Mouse (Mus musculus) left cerebral cortex, adult 18-20 months (tissue): ENCODE data around the gene Rplp1. TPM values are rescaled to one million over a fixed set of nuclear protein-coding genes. Genes with fewer than 3 reads are reported as not detected.

Experiments used
- DNase-seq, 2 experiments: peaks; one replicate each; pipeline ENCODE4 v3.0.0; 2021 to 2022; ENCODE audit warnings: low spot score in 2 of 2, mixed read lengths in 1 of 2
- total RNA-seq, 2 experiments: library from RNA; stranded (reverse); gene quantifications; 2 replicates each; pipeline ENCODE4 v1.2.3; 2021

Gene Rplp1
- total RNA-seq, 2 experiments from 2014 or later, result 1,463 to 1,514 TPM

DNA sequence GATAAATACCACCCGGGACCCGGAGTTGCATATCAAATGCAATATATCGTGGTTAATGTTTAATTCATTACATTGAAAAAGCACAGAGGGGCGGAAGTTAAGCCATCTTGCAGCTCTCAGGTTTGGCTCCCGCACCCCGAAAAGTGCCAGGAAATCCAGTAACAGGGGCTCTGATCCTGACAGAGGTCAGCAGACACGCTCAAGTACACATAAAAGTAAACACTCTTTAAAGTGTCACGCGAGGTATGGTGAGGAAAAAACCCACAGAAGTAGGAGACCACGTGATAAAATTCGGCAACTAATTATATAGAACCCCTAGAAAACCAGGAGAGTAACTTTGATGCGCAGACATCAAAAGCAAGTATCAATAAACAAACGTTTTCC, 567 bp upstream of the Rplp1 start:
- DNase-seq, result no peak

DNA sequence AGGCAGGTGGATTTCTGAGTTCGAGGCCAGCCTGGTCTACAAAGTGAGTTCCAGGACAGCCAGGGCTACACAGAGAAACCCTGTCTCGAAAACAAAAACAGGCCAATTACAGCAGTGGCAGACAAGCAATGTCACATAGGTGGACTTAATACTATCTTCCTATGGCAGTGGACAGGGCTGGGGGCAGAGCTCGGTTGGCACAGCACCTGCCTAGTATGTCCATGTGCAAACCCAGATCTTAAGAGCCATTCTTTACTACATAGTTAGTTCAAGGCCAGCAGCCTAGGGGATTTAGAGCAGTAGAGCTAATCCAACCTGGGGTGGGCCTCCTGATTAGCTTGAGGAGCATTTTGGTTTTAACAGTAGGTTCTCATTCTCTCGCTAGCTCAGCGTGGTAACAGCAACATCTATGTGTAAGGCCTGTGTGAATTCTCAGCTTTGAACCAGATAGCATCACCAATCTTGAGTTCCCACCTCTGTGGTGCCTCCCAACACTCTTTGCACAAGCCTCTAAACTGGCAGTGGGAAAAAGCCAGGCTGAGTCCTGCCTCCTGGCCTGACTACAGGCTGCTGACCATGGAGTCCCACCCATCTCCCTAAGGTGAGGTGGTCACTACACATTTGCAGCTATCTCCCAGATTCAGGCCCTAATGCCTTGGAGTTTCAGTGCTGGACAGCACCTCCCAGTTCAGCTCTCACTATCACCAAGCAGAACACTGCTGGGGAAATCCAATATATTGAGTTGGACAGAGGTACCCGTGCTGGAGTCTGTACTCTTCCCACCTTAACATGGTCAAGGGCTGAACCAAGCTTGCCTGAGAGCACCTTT, 2.8 kb downstream of the Rplp1 start:
- no peak for DNase-seq

DNA sequence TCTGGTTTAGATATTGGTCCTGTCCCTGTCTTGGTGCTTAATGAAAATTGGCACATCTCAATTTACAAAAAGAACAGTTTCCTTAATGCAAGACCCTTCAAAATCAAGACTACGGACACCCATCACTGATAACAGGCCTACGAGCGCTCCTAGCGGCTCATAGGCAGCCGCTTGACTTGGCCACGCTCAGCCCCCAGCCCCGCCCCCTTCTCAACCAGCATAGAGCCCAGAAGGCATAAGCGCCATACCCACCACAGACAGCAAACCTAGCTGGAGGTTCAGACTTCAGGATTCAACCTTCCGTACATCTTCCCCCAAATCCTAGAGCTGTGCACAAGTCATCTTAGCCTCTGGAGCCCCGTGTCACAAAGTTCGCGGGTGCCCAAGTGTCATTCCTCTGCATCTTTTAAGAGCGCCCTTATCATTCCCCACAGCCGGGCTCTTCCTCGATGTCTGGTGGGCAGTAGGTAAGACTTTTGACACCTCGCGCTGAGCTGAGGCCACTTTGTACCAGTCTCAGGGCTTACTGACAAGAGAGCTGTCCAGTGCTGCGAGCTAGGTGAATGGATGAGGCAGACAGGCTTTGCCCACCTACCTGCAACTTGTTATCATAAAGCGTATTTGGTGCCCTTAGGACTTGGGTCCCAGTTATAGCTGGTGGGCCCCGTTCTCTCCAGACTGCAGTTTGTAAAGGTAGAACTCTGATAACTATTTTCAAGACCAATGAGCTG, 3.7 kb downstream of the Rplp1 start:
- no peak for DNase-seq

DNA sequence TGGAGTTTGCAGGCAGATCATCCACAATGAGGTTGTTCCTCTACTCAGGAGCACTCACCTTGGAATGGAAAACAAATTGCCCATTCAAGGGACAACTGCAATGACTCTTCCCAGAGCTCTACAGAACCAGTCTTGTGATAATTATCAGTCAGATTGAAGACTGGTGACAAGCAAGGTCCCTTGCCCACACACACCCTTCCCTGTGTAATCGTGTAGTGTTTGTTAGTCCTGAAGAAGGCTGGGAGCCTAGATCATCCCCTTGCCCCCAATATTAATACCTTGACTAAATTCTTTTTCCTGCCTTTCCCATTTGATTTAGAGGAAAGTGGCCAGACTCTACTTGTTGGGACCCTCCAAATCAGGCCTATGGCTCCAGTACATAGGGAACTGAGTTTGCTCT, 4.7 kb downstream of the Rplp1 start:
- DNase-seq, result no peak

DNA sequence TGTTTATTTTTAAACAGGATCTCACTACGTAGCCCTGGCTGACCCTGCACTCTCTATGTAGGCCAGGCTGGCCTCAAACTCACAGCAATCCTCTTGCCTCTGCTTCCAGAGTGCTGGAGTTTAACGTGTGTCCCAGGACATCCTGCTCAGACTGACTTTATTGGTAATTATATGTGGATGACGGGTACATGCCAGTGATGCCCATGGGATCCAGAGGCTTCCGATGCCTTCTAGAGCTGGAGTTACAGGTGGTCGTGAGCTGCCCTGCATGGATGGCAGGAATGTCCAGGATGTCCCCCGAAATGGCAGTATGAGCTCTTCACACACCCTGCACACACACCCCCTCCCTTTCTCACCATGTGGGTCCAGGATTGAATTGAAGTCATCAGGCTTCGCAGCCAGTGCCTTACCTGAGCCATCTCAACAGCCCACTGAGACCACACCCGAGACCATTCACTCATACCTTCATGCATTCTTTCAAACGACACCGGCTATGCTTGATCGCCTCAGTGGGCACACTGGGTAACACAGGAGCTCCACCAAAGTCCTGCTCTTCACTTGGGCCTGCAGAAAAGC, 5.4 kb downstream of the Rplp1 start:
- no peak for DNase-seq

DNA sequence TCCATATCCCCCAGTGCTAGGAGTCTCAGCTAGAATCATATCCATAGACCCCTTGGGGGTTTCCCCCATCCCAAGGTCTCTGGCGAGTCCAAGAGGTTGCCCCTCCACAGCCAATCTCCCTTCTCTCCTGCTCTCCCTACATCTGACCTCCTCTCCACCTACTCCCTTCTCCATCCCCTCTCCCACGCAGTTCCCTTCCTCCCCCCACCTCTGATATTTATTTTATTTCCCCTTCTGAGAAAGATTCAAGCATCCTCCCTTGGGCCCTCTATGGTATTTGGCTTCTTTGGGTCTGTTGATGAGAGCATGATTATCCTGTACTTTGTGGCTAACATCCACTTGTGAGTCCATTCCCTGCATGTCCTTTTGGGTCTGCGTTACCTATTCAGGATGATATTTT, 6.0 kb downstream of the Rplp1 start:
- no peak for DNase-seq

DNA sequence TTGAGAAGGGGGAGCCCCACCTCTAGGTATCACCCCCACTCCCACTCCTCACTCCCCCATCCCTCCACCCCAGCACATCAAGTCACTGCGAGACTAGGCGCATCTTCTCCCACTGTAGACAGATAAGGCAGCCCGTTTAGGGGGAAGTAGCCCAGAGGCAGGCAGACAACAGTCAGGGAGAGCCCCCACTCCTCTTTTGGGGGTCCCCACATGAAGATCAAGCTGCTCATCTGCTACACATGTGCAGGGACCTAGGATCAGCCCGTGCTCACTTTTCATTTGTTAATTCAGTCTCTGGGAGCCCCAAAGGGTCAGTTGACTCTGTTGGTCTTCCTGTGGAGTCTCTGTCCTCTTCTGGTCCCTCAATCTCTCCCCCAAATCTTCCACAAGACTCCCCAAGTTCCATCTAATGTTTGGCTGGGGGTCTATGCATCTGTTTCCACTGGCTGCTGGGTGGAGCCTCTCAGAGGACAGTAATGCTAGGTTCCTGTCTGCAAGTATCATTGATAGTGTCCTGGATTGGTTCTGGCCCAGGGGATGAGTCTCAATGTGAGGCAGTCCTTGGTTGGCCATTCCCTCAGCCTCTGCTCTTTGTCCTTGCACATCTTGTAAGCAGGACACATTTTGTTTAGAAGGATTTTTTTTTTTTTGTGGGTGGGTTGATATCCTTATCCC, 6.6 kb downstream of the Rplp1 start:
- DNase-seq, result no peak

DNA sequence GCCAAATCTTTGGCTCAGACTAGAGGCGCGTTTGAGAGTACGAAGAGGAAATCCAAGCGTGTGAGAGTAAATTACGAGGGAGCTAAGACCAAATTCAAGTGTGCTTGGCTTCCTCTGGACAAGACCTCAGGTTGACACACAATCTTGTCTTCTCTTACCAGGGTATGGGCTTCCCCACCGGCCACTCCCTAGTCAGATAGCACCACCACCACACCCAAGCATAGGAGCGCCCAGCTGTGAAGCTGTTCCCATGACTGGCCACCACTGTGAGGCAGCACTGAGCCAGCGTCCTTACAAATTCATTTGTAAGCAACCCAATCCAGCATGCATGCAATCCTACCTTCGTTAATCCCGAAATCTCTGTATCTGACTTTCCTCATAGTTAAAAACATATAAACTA, 7.4 kb downstream of the Rplp1 start:
- DNase-seq, result peak in 1 of 2 experiments; percentile 32

DNA sequence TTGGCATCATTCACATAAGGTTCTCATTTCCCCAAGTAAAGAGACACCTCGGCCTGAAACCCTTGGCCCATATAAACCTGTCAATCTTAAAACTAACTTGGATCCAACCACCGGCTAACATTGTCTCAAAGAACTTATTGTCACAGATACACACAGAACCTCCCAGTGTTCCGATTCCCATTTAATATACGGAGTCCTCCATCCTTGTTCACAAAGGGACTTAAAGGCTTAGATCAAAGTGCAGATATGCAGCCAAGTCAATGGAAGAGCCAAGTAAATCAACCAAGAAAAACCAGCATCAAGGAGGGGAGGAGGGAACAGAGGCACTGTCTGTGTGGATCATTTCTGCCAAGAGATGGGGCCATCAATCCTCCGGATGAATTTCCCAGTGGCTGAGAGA, 8.8 kb downstream of the Rplp1 start:
- DNase-seq, result no peak

DNA sequence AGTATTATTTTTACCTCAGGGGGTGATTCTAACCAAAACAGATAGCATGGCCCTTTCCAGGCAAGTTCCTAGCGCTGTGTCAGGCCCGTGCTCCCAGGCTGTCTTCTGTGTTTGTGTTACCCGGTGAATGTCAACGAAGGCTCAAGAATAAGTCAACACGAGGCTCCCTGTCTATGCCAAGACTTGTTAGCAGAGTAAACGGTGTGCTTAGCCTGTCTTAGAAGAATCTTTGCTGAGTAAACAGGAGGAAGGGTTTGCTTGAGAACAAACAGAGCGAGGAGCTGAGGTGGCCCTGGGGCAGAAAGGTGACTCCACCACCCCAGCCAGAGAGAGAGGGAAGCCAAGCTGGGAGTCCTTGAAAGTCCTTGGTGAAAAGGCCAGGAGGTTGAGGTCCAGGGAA, 10.1 kb downstream of the Rplp1 start:
- DNase-seq, result no peak

DNA sequence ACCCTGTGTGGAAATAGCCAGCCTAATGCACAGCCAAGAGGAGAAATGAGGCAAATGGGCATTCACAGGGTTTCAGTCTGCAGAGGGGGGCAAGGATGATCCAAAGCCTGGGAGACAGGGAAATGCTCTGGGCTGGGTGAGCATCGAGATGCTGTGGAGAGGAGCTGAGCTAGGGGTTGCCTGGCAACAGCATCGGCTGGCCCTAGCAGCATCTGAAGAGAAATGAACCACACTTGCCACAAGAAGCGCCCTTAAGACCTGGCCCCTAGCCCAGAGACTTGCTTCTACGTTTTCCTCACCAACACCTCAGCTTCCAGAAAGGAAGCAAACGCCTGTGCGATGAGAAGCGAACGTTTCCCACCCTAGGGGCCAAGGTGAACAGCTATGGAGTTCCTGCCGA, 11.9 kb downstream of the Rplp1 start:
- DNase-seq, result no peak

DNA sequence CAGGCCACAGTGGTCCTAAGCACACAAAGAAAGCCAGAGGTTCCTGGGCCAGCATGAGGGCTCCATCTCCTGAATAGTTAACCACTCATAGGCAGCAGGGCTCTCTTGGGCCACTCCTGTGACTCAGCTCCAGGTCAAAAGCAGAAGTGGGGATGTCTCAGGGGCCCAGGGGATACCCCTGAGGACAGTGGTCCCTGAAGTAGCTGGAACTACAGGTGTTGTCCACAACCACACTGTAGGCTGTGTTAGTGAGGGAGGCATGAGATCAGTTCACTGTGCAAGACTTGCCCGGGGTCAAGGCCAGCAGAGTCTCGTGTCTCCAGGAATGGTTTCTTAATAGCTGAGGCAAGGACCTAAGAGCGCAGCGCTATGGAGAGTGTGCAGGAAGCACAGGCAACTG, 12.8 kb downstream of the Rplp1 start:
- no peak for DNase-seq

DNA sequence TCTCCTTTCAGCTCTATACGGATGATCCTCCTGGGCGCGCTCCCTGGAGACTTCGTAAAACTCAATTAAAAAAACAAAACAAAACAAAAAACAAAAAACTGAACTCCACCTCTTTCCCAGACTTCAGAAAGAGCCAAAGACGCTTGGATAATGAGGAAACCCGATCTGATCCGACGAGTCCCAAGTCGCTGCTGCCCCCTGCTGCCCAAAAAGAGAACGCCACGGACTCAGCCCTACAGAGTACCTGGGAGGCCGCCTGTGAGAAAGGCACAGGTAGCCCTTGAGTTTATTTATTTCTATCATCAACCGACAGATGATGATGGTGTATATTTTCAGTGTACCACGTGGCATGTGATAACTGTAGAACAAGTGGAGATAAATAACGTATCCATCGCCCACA, 14.5 kb downstream of the Rplp1 start:
- peak; percentile 89 to 92 for DNase-seq

DNA sequence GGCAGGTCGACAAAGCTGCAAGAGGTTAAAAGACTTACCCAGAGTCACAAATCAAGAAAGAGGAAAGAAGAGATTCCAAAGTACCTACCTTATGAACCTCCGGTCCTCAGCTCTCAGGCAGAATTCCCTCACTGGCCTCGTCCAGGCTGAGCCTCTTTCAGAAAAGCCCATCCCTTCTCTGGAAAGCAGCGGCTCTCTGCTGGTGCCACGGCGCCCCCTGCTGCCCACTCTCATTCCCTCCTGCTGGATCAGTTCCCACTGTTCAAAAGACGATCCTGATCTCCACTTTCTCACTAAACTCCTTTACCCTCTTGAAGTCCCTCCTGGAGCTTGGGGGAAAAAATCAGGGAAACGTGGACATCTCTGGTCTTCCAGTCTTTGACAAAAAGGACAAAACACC, 15.9 kb downstream of the Rplp1 start:
- peak; percentile 82 to 90 for DNase-seq

DNA sequence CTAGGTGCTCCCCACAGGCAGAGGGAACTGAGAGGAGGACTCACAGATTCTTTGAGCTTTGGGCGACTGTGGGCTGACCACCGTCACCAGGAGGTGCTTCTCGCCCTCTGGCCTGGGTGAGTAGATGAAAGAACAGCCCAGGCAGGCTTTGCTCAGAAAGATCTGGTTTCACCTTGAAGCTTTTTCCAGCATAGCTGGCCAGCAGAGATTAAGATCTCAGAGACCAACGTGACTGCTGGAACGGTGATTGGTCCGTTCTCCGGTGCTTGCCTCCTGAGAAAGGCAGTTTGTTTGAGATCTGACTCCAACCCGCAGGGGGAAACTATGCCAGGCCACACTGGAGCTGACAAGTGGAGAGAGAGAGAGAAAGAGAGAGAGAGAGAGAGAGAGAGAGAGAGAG, 19.3 kb downstream of the Rplp1 start:
- no peak for DNase-seq

DNA sequence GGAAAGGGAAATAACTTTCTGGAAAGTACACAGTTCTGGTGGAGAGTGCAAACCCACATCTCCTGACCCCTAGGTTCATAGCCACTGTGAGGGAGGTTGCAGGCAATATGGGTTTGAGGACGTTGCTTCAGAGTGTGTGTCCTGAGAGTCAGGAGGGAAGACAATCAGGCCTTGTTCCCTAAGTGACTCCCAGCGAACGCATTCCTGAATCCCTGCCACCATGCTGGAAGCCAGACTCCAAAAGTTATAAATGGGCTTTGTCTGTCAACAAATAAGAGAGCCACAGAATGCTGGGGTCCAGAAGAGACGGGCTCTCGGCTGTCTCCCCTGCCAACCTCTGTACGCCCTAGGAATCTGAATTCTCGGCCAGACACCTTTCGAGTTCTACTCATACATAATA, 24.5 kb downstream of the Rplp1 start:
- no peak for DNase-seq

DNA sequence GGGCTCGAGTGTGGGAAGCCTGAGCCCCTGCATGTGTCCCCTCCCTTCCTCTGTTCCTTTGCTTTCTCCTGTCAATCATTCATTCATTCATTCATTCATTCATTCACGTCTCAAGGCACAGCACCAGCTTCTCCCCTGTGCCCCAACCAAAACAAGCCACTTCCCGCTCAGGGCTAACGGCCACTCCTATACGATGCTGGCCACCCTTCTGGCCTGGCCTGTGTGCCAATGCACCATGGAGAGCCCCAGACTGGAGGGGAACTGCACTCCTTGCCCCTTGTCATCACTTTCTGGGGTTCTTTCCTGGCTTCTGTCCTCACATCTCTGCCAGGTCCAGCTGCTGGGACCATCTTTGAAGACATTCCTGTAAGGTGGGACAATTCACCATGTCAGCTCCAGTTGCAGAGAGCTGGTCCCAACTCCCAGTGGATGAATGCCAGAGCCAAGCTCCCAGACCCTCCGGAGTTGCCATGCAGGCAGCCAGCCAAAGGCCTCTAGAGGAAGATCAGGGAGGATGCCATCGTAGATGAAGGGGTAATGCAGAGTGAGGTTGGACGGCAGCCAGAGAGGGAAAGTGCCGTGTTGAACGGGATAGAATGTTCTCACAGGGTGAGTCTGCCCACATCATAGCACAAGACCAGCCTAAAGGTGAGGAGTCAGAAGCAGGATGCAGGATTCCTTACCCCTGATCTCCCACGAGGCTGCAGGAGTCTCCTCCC, 26.5 kb downstream of the Rplp1 start:
- no peak for DNase-seq

DNA sequence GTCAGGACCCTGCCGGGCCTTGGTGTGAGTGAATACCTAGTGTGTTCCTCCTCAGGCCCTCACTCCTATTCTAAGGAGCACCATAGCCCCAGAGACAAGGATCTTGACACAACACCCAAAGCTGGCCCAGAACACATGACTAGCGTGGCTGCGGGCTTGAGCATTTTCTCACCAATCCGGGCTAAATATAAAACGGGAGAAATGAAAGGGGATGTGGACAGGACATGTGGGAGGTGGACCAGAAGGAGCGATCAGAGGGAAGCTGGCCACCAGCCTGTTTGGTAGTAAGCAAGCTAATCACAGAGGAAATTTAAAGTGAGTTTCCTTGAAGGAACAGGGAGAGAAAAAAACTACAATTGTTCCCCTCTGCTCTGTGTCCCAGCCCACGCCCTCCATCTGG, 28.4 kb downstream of the Rplp1 start:
- no peak for DNase-seq

DNA sequence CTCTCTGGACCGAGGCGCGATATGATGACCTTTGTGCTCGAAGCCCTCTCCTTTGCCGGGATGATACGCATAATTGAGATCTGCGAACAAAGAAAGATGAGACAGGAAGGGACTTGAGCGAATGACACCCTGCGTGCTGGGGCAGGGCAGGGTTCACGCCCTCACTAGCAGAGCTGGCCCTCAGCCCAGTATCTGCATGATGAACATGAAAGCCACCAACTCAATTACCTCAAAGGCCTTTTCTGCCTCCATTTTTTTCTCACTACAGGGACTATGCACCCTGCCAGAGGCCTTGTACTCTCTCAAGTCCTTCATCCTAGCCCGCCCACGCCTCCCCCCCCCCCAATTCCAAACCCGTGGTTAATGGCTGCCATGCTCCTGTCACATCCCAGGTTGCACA, 29.4 kb downstream of the Rplp1 start:
- no peak for DNase-seq

DNA sequence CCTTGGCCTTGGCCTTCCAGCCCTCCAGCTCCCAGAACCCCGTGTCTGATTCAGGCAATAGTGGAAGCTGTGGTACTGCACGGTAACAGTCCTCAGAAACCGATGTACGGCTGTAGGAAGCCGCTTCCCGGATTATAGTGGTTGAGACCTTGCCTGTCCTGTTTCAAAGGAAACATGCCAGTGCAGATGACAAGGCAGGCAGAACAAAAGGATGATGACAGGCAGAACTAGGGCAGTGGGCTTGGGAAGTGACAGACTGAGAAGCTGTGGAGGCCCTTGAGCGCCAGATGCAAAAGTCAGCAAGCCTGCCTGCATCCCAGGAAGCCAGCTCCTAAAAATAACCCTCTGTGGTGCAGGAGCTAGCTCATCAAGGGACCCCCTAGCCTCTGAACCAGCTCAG, 30.0 kb downstream of the Rplp1 start:
- no peak for DNase-seq

DNA sequence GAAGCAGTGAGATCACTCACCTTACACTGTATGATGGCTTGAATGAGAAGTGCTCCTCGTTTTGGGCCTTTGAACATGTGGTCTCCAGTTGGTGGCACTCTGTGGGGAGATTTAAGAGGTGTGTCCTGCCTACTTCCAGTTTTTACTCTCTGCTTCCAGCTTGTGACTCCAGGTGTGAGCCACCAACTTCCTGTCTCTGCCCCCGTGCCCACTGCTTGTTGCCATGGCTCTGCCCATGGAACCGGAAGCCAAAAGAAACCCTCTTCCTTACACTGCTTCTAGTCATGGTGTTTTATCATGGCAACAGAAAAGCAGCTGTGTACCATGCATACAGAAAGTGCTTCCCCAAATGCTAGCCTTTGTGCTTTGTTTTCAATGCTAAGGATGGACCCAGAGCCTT, 32.2 kb downstream of the Rplp1 start:
- no peak for DNase-seq
